In the genomic region with DNA sequence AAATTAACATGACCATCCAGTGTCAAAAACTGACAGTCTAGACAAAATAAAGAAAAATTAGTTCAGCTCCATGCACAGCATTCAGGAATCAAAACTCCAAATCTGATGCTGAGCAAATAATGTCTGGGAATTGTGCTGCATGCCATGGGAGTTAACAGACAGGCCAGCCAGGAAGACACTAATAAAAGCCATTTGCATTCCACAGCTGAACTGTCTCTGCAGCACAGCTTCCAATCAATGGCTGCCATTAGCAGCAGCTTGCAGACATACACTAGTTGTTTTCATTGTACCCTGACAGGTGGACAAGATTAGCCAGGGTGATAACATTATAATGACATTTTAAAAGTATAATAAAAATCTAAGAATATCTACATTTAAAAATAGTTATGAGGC, we compare ENCODE assay signal across 13 mouse cellular contexts.
DNase-seq lines count a peak whose midpoint lies in the region; ATAC-seq and TF ChIP-seq lines count a peak whose summit lies in the region.
"Had no signal": no experiment of that assay in that cellular context is flagged by ENCODE, and none has a peak within 500 bp of the region (broad histone marks: within the 10 kb centered on the region; RNA-seq: fewer than 3 reads in every experiment).

No protein-coding gene starts in this region.

- no peaks in the 10 kb centered on the region for H3K4me1 ChIP-seq in kidney, embryonic 14.5 days (ENCODE audit: control insufficient read depth, insufficient read depth, low read length)
- peaks cover 11% of the 10 kb centered on the region for H3K4me1 ChIP-seq in forebrain, embryonic 12.5 days
- H3K4me1 ChIP-seq in hindbrain, postnatal 0 days (ENCODE audit: insufficient read depth, low read length) = 0 out of 2 replicates have a peak, but pooled peaks cover 6% of the 10 kb centered on the region
- peaks cover 11% of the 10 kb centered on the region for H3K4me1 ChIP-seq in neural tube, embryonic 15.5 days

- no peak for TF ChIP-seq CTCF in hindbrain, postnatal 0 days (IDR thresholded peaks at IDR 0.05; ENCODE audit: low read depth)

- no peaks in the 10 kb centered on the region for H3K9me3 ChIP-seq in kidney, embryonic 14.5 days (ENCODE audit: control insufficient read depth, low read length)
- H3K9me3 ChIP-seq in forebrain, embryonic 12.5 days = no peaks in the 10 kb centered on the region
- H3K9me3 ChIP-seq in hindbrain, postnatal 0 days (ENCODE audit: low read length) = no peaks in the 10 kb centered on the region
- H3K9me3 ChIP-seq in neural tube, embryonic 15.5 days (replicated peaks) = no peaks in the 10 kb centered on the region

- H3K27ac ChIP-seq in kidney, embryonic 14.5 days (ENCODE audit: low read depth, low read length) = no peak overlapping the region
- no peak overlapping the region for H3K27ac ChIP-seq in forebrain, embryonic 12.5 days
- peak overlapping the region; percentile 32; the same call in 1 of the 2 replicates for H3K27ac ChIP-seq in hindbrain, postnatal 0 days
- H3K27ac ChIP-seq in neural tube, embryonic 15.5 days (replicated peaks) = peak overlapping the region; percentile 64; the same call in 1 of the 2 replicates
- H3K27ac ChIP-seq: liver, embryonic 14.5 days had no signal

- DNase-seq in kidney, postnatal 14 days = peak; percentile 2
- peak; percentile 41 for DNase-seq in hindbrain, postnatal 0 days (ENCODE audit: low spot score)
- no peak for DNase-seq in adrenal gland, adult 18-20 months (ENCODE audit: low spot score in 2 of 2)
- DNase-seq in urinary bladder, adult 18-20 months (ENCODE audit: low spot score in 2 of 2) = no peak
- DNase-seq in layer of hippocampus, adult 9-10 months (ENCODE audit: low spot score) = no peak
- DNase-seq: gastrocnemius, postnatal 14 days; lung, postnatal 4 days had no signal

- ATAC-seq in kidney, embryonic 14.5 days (ENCODE audit: low FRiP score, low TSS enrichment) = no peak
- ATAC-seq in forebrain, embryonic 12.5 days (ENCODE audit: low FRiP score) = peak; percentile 80
- peak; percentile 72 for ATAC-seq in hindbrain, postnatal 0 days
- ATAC-seq in neural tube, embryonic 15.5 days (ENCODE audit: low FRiP score) = peak; percentile 74; the same call in 1 of the 2 replicates
- ATAC-seq: Patski had no signal

- H3K4me3 ChIP-seq in kidney, embryonic 14.5 days (ENCODE audit: low read length) = no peak overlapping the region
- no peak overlapping the region for H3K4me3 ChIP-seq in forebrain, embryonic 12.5 days (replicated peaks)
- no peak overlapping the region for H3K4me3 ChIP-seq in hindbrain, postnatal 0 days (ENCODE audit: low read length)
- H3K4me3 ChIP-seq in neural tube, embryonic 15.5 days (replicated peaks) = no peak overlapping the region
- H3K4me3 ChIP-seq: erythroblast, embryonic 14.5 days had no signal

- no peaks in the 10 kb centered on the region for H3K36me3 ChIP-seq in kidney, embryonic 14.5 days (ENCODE audit: control insufficient read depth, insufficient read depth, low read length)
- no peaks in the 10 kb centered on the region for H3K36me3 ChIP-seq in forebrain, embryonic 12.5 days (replicated peaks)
- H3K36me3 ChIP-seq in hindbrain, postnatal 0 days (ENCODE audit: insufficient read depth, low read length) = no peaks in the 10 kb centered on the region
- H3K36me3 ChIP-seq in neural tube, embryonic 15.5 days = no peaks in the 10 kb centered on the region

- no peak overlapping the region for H3K4me2 ChIP-seq in kidney, embryonic 14.5 days (replicated peaks; ENCODE audit: low read depth, low read length)
- no peak overlapping the region for H3K4me2 ChIP-seq in forebrain, embryonic 12.5 days
- no peak overlapping the region for H3K4me2 ChIP-seq in hindbrain, postnatal 0 days (ENCODE audit: low read depth, low read length)
- no peak overlapping the region for H3K4me2 ChIP-seq in neural tube, embryonic 15.5 days

- H3K27me3 ChIP-seq in kidney, embryonic 14.5 days (ENCODE audit: control insufficient read depth, insufficient read depth, low read length) = no peaks in the 10 kb centered on the region
- no peaks in the 10 kb centered on the region for H3K27me3 ChIP-seq in forebrain, embryonic 12.5 days
- H3K27me3 ChIP-seq in hindbrain, postnatal 0 days (ENCODE audit: insufficient read depth, low read length) = no peaks in the 10 kb centered on the region
- H3K27me3 ChIP-seq in neural tube, embryonic 15.5 days (replicated peaks) = no peaks in the 10 kb centered on the region
- H3K27me3 ChIP-seq: Patski had no signal

- H3K9ac ChIP-seq in kidney, embryonic 14.5 days (ENCODE audit: low read depth, low read length) = no peak overlapping the region
- no peak overlapping the region for H3K9ac ChIP-seq in forebrain, embryonic 12.5 days
- H3K9ac ChIP-seq in hindbrain, postnatal 0 days (replicated peaks; ENCODE audit: low read length) = no peak overlapping the region
- H3K9ac ChIP-seq in neural tube, embryonic 15.5 days (replicated peaks) = no peak overlapping the region
- H3K9ac ChIP-seq: liver, embryonic 14.5 days had no signal

Comparison
In these comparisons a context has a peak if more than half of its experiments do, and no peak if none do; other contexts are left out.
1. DNase-seq: peak in kidney, postnatal 14 days (single experiment) and hindbrain, postnatal 0 days (single experiment); none in adrenal gland, adult 18-20 months (0 of 2), urinary bladder, adult 18-20 months (0 of 2) and layer of hippocampus, adult 9-10 months (single experiment).
2. H3K27ac ChIP-seq: peak in hindbrain, postnatal 0 days (single experiment) and neural tube, embryonic 15.5 days (single experiment); none in kidney, embryonic 14.5 days (single experiment) and forebrain, embryonic 12.5 days (single experiment).